Mouse (Mus musculus): ENCODE measurements around the gene Plin1.

DNA sequence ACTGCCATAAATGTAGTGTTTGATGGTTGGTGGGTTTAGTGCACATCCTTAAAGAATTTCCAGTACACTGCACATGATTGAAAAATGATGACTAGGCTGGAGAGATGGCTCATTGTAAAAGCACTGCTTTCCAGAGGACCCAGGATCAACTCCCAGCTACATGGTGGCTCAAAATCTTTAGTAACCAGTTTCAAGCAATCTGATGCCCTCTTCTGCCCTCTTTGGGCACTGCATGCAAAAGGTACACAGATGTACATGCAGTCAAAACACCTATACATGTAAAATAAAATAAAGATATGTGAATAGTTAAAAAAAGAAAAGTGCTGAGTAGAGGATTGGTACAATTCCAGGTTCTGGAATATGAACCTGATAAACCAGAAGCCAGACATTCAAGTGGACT is 53.5 kb downstream of the Plin1 start:
- no peak for TF ChIP-seq POLR2A (IDR thresholded peaks at IDR 0.05; ENCODE audit: extremely low read depth, insufficient read depth, low read length)
- TF ChIP-seq CTCF (IDR thresholded peaks at IDR 0.05; ENCODE audit: low read depth, low read length), result no peak

Data from liver, adult 2 months (tissue).